Mouse (Mus musculus): ENCODE measurements around the gene Spata6.

The Spata6 gene

GRCm38 (mm10) chr4:111838882-111839281 is 119.1 kb downstream of the Spata6 start:
- DNase-seq (ENCODE audit: low spot score in 2 of 2) = no peak

DNA sequence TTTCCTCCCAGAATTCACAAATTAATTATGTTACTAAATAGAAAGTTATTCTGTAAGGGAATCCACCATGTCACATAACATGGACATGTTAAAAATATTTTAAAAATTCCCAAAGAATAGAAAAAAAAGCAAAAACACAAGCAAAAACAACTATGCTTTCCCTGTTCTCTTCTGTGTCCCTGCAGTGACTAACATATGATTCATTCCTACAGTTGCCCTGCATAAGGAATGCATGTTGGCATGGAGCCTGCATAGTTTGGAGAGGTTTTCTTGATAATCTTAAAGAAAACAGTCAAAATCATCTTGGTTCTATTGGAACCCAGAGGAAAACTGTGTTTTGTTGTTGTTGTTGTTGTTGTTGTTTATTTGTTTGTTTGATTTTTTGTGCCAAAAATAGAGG is 132.8 kb downstream of the Spata6 start:
- DNase-seq (ENCODE audit: low spot score in 2 of 2) = no peak

GRCm38 (mm10) chr4:111866701-111867100 is 146.9 kb downstream of the Spata6 start:
- peak in 1 of 2 experiments; percentile 38 for DNase-seq (ENCODE audit: low spot score in 2 of 2)

DNA sequence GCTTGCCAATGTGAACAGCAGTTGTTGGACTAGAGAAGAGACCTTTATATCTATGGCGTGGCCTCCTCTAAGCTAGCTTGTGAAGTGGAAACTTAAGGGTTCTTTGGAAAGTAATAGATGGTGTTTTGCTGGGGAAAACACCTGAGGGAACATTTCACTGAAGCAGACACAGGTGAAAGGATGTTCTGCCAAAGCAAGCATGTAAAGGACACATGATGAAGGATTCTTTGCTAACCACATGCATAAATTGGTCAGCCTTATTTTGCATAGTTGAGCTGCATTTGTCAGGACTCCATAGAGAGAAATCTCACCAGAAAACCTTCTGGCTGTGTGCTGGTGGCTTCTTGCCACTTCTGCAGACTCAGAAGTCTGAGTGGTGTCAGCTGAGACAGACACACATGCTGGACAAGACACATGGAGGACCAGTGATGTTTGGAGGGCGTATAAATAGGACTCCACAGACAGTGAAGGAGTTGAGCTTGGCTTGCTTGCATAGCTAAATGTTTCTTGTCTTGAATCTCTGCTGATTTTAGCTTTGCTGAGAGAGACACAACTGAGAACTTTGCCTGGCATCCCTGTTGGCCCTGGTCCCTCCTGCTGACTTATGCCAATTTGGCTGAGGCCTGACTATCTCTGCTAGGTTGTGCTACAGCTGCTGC is 148.1 kb downstream of the Spata6 start:
- peak in 1 of 2 experiments; percentile 24 for DNase-seq (ENCODE audit: low spot score in 2 of 2)

All from left cerebral cortex, adult 9 months (tissue).